ENCODE assay signal across 8 mouse cellular contexts in genomic region chr17:53833366-53833765, GRCm38 (mm10). TPM values are rescaled to one million over a fixed set of nuclear protein-coding genes. Genes with fewer than 3 reads are reported as not detected.
DNase-seq lines count a peak whose midpoint lies in the region; ATAC-seq lines count a peak whose summit lies in the region.

No protein-coding gene starts in this region.

- no peak overlapping the region for H3K9ac ChIP-seq in midbrain, embryonic 11.5 days (ENCODE audit: low read length)
- H3K9ac ChIP-seq in midbrain, embryonic 13.5 days (replicated peaks): no peak overlapping the region

- no peaks in the 10 kb centered on the region for H3K4me1 ChIP-seq in midbrain, embryonic 11.5 days (ENCODE audit: control insufficient read depth, insufficient read depth, low read length)
- no peaks in the 10 kb centered on the region for H3K4me1 ChIP-seq in midbrain, embryonic 13.5 days (replicated peaks)

- ATAC-seq in midbrain, embryonic 11.5 days (ENCODE audit: low FRiP score): peak; percentile 46; the same call in 1 of the 2 replicates
- no peak for ATAC-seq in midbrain, embryonic 13.5 days

- H3K9me3 ChIP-seq in midbrain, embryonic 11.5 days (ENCODE audit: control insufficient read depth, low read length): no peaks in the 10 kb centered on the region; the same call in 1 of the 2 replicates
- H3K9me3 ChIP-seq in midbrain, embryonic 13.5 days: peaks cover 2% of the 10 kb centered on the region; the same call in 1 of the 2 replicates

- no peak overlapping the region for H3K27ac ChIP-seq in midbrain, embryonic 11.5 days (ENCODE audit: low read depth, low read length)
- no peak overlapping the region for H3K27ac ChIP-seq in midbrain, embryonic 13.5 days

- no peaks in the 10 kb centered on the region for H3K27me3 ChIP-seq in midbrain, embryonic 11.5 days (ENCODE audit: control insufficient read depth, insufficient read depth, low read length)
- H3K27me3 ChIP-seq in midbrain, embryonic 13.5 days: no peaks in the 10 kb centered on the region

- 59% methylated on average over 3 of the region's 3 CpGs for WGBS in midbrain, embryonic 11.5 days
- 60% methylated on average over 3 of the region's 3 CpGs for WGBS in midbrain, embryonic 13.5 days

- H3K4me2 ChIP-seq in midbrain, embryonic 11.5 days: no peak overlapping the region
- no peak overlapping the region for H3K4me2 ChIP-seq in midbrain, embryonic 13.5 days (replicated peaks)

- H3K36me3 ChIP-seq in midbrain, embryonic 11.5 days (ENCODE audit: control insufficient read depth, insufficient read depth, low read length): no peaks in the 10 kb centered on the region
- no peaks in the 10 kb centered on the region for H3K36me3 ChIP-seq in midbrain, embryonic 13.5 days

- DNase-seq in adrenal gland, adult (ENCODE audit: inconsistent age in 2 of 2, low spot score in 1 of 2): peak; percentile 12 to 72
- no peak for DNase-seq in adrenal gland, postnatal 4 days (ENCODE audit: low spot score in 2 of 2)
- no peak for DNase-seq in midbrain, embryonic 11.5 days (ENCODE audit: low spot score, missing footprints)
- DNase-seq in cerebellum, adult 9-11 months: peak; percentile 53
- DNase-seq in kidney, adult 8-10 months: peak; percentile 30 to 32
- DNase-seq in naive thymus-derived CD4-positive, alpha-beta T cell, adult 2 months (ENCODE audit: low read depth): peak; percentile 19
- DNase-seq in testis, postnatal 10 days (ENCODE audit: low spot score): no peak

- no peak overlapping the region for H3K4me3 ChIP-seq in midbrain, embryonic 11.5 days (ENCODE audit: low read depth, low read length)
- H3K4me3 ChIP-seq in midbrain, embryonic 13.5 days (replicated peaks): no peak overlapping the region

RNA-seq across cellular contexts. Expression of gene Sult1c2, which starts 12.8 kb away (rescaled TPM):
- 1 to 10 TPM; 3.2 to 4.2 TPM for total RNA-seq in adrenal gland, postnatal 4 days (2021)
- not detected in 2 replicates for polyA plus RNA-seq in midbrain, embryonic 11.5 days (2014; fragmentation: Nextera tagmentation; extraction: Ambion mirVana)
- not detected in 2 replicates for polyA plus RNA-seq in midbrain, embryonic 13.5 days (2015; fragmentation: Nextera tagmentation; extraction: Ambion mirVana)

Comparison
In these comparisons a context has a peak if more than half of its experiments do, and no peak if none do; other contexts are left out.
1. DNase-seq: peak in adrenal gland, adult (2 of 2), cerebellum, adult 9-11 months (single experiment), kidney, adult 8-10 months (2 of 2) and naive thymus-derived CD4-positive, alpha-beta T cell, adult 2 months (single experiment); none in adrenal gland, postnatal 4 days (0 of 2), midbrain, embryonic 11.5 days (single experiment) and testis, postnatal 10 days (single experiment).